Mouse (Mus musculus) stomach, embryonic 15.5 days (tissue): ENCODE data around the gene Lpar6. TPM values are rescaled to one million over a fixed set of nuclear protein-coding genes. Genes with fewer than 3 reads are reported as not detected.

ENCODE experiments used
- ATAC-seq: fragments of 200-750 bp; cut with Nextera tagmentation; 2 replicates; pipeline ENCODE4 v1.8.0; 2017; ENCODE audit warnings: low read depth, moderate number of reproducible peaks, moderate TSS enrichment; ENCODE audit not compliant: insufficient read depth, low FRiP score
- H3K27ac ChIP-seq: fragments of 300-500 bp; sonication (generic); 2 replicates; pipeline ENCODE4 v1.5.1; 2015; ENCODE audit warnings: mild to moderate bottlenecking, inconsistent platforms
- H3K27me3 ChIP-seq: fragments of 300-500 bp; sonication (generic); replicated peaks from 2 replicates; pipeline ENCODE4 v1.6.1; 2015; ENCODE audit warnings: inconsistent platforms
- H3K36me3 ChIP-seq: fragments of 300-500 bp; sonication (generic); 2 replicates; pipeline ENCODE4 v1.6.1; 2015; ENCODE audit warnings: inconsistent platforms
- H3K4me1 ChIP-seq: fragments of 300-500 bp; sonication (generic); 2 replicates; pipeline ENCODE4 v1.6.1; 2015; ENCODE audit warnings: inconsistent platforms
- H3K4me2 ChIP-seq: fragments of 300-500 bp; sonication (generic); 2 replicates; pipeline ENCODE4 v1.6.1; 2015; ENCODE audit warnings: mild to moderate bottlenecking, inconsistent platforms
- H3K4me3 ChIP-seq: fragments of 300-500 bp; sonication (generic); replicated peaks from 2 replicates; pipeline ENCODE4 v1.5.1; 2015; ENCODE audit warnings: inconsistent platforms
- H3K9ac ChIP-seq: fragments of 300-500 bp; sonication (generic); 2 replicates; pipeline ENCODE4 v1.6.1; 2015; ENCODE audit warnings: inconsistent platforms
- H3K9me3 ChIP-seq: fragments of 300-500 bp; sonication (generic); 2 replicates; pipeline ENCODE4 v1.6.1; 2016; ENCODE audit warnings: inconsistent platforms
- WGBS: fragments of 180-500 bp; shearing (Covaris S2); methylation state at CpG from one replicate; pipeline ENCODE4 v1.1.7; 2015; 5-methylcytosine and 5-hydroxymethylcytosine counted together
- polyA plus RNA-seq: library from polyadenylated mRNA; unstranded; fragments of >200 nt; fragmentation: Nextera tagmentation; extraction: Ambion mirVana; gene quantifications from 2 replicates; pipeline ENCODE4 v1.2.1, GENCODE M21; 2015

The Lpar6 gene
- polyA plus RNA-seq, 1 experiment from 2014 or later, result 13.9 TPM

GRCm38 (mm10) chr14:73234468-73235031, 3.1 kb upstream of the Lpar6 start:
- H3K9ac ChIP-seq, result no peak overlapping the region
- H3K4me3 ChIP-seq, result no peak overlapping the region
- H3K9me3 ChIP-seq, result no peaks in the 10 kb centered on the region
- ATAC-seq, result no peak
- H3K4me1 ChIP-seq, result no peaks in the 10 kb centered on the region
- peak overlapping the region; percentile 79 for H3K27ac ChIP-seq
- H3K27me3 ChIP-seq, result no peaks in the 10 kb centered on the region
- no peak overlapping the region for H3K4me2 ChIP-seq
- WGBS, result 29% methylated on average over 2 of the region's 2 CpGs
- no peaks in the 10 kb centered on the region for H3K36me3 ChIP-seq

GRCm38 (mm10) chr14:73238498-73239250, 979 bp downstream of the Lpar6 start:
- H3K9me3 ChIP-seq, result no peaks in the 10 kb centered on the region
- H3K4me2 ChIP-seq, result peak overlapping the region; percentile 47
- peak overlapping the region; percentile 50 for H3K9ac ChIP-seq
- under 1% methylated on average over 20 of the region's 20 CpGs for WGBS
- ATAC-seq, result peak; percentile 77; the same call in 1 of the 2 replicates
- H3K27ac ChIP-seq, result peak overlapping the region; percentile 98
- H3K36me3 ChIP-seq, result no peaks in the 10 kb centered on the region
- no peaks in the 10 kb centered on the region for H3K4me1 ChIP-seq
- H3K27me3 ChIP-seq, result no peaks in the 10 kb centered on the region
- peak overlapping the region; percentile 61 for H3K4me3 ChIP-seq

GRCm38 (mm10) chr14:73239291-73239690, 1.6 kb downstream of the Lpar6 start:
- no peak for ATAC-seq
- H3K9ac ChIP-seq, result peak overlapping the region; percentile 50
- WGBS, result 1% methylated on average over 6 of the region's 6 CpGs
- H3K4me2 ChIP-seq, result peak overlapping the region; percentile 47
- H3K27ac ChIP-seq, result peak overlapping the region; percentile 98
- H3K36me3 ChIP-seq, result no peaks in the 10 kb centered on the region
- H3K4me1 ChIP-seq, result no peaks in the 10 kb centered on the region
- peak overlapping the region; percentile 61 for H3K4me3 ChIP-seq
- H3K9me3 ChIP-seq, result no peaks in the 10 kb centered on the region
- H3K27me3 ChIP-seq, result no peaks in the 10 kb centered on the region

GRCm38 (mm10) chr14:73239857-73240256, 2.2 kb downstream of the Lpar6 start:
- H3K27ac ChIP-seq, result no peak overlapping the region
- no peak overlapping the region for H3K4me2 ChIP-seq
- ATAC-seq, result no peak
- no peak overlapping the region for H3K9ac ChIP-seq
- WGBS, result 24% methylated on average over 3 of the region's 3 CpGs
- no peaks in the 10 kb centered on the region for H3K9me3 ChIP-seq
- H3K4me3 ChIP-seq, result no peak overlapping the region
- H3K36me3 ChIP-seq, result no peaks in the 10 kb centered on the region
- no peaks in the 10 kb centered on the region for H3K4me1 ChIP-seq
- H3K27me3 ChIP-seq, result no peaks in the 10 kb centered on the region

- no peaks in the 10 kb centered on the region for H3K4me1 ChIP-seq
- no peaks in the 10 kb centered on the region for H3K27me3 ChIP-seq
- H3K4me2 ChIP-seq, result no peak overlapping the region
- H3K27ac ChIP-seq, result no peak overlapping the region
- ATAC-seq, result no peak
- H3K36me3 ChIP-seq, result no peaks in the 10 kb centered on the region
- H3K4me3 ChIP-seq, result no peak overlapping the region
- no peaks in the 10 kb centered on the region for H3K9me3 ChIP-seq
- no peak overlapping the region for H3K9ac ChIP-seq
- WGBS, result 92% methylated on average over 2 of the region's 2 CpGs
Observed at GRCm38 (mm10) chr14:73244061-73244597, 6.4 kb downstream of the Lpar6 start.

GRCm38 (mm10) chr14:73250056-73250455, 12.4 kb downstream of the Lpar6 start:
- Histone ChIP-seq H3K9me3 (no peaks in the 10 kb centered on the region), H3K9ac (no peak overlapping the region), H3K27ac (no peak overlapping the region), H3K27me3 (no peaks in the 10 kb centered on the region), H3K4me3 (no peak overlapping the region), H3K4me2 (no peak overlapping the region), H3K36me3 (no peaks in the 10 kb centered on the region), H3K4me1 (no peaks in the 10 kb centered on the region; the same call in 1 of the 2 replicates)
- no peak for ATAC-seq
- 87% methylated on average over 2 of the region's 2 CpGs for WGBS

GRCm38 (mm10) chr14:73252276-73252675, 14.6 kb downstream of the Lpar6 start:
- no peak for ATAC-seq

GRCm38 (mm10) chr14:73253453-73254251, 16.0 kb downstream of the Lpar6 start:
- no peaks in the 10 kb centered on the region for H3K36me3 ChIP-seq
- peak overlapping the region; percentile 78 for H3K27ac ChIP-seq
- H3K4me1 ChIP-seq, result no peaks in the 10 kb centered on the region; the same call in 1 of the 2 replicates
- WGBS, result 57% methylated on average over 6 of the region's 6 CpGs
- no peak overlapping the region for H3K4me3 ChIP-seq
- H3K9me3 ChIP-seq, result no peaks in the 10 kb centered on the region
- no peaks in the 10 kb centered on the region for H3K27me3 ChIP-seq
- no peak overlapping the region for H3K9ac ChIP-seq
- peak; percentile 88 for ATAC-seq
- H3K4me2 ChIP-seq, result no peak overlapping the region

More at GRCm38 (mm10) chr14:73252276-73252675, 14.6 kb downstream of the Lpar6 start:
- H3K27ac ChIP-seq, result peak overlapping the region; percentile 78; the same call in 1 of the 2 replicates
- no peaks in the 10 kb centered on the region for H3K36me3 ChIP-seq
- H3K9ac ChIP-seq, result no peak overlapping the region
- WGBS, result 75% methylated on average over 2 of the region's 2 CpGs
- no peaks in the 10 kb centered on the region for H3K27me3 ChIP-seq
- no peaks in the 10 kb centered on the region; the same call in 1 of the 2 replicates for H3K4me1 ChIP-seq
- no peak overlapping the region for H3K4me2 ChIP-seq
- H3K4me3 ChIP-seq, result no peak overlapping the region
- H3K9me3 ChIP-seq, result no peaks in the 10 kb centered on the region

- 68% methylated on average over 4 of the region's 4 CpGs for WGBS
- no peaks in the 10 kb centered on the region for H3K36me3 ChIP-seq
- H3K4me2 ChIP-seq, result no peak overlapping the region
- H3K9me3 ChIP-seq, result no peaks in the 10 kb centered on the region
- no peaks in the 10 kb centered on the region; the same call in 1 of the 2 replicates for H3K4me1 ChIP-seq
- H3K27ac ChIP-seq, result peak overlapping the region; percentile 78
- no peak overlapping the region for H3K9ac ChIP-seq
- no peaks in the 10 kb centered on the region for H3K27me3 ChIP-seq
- no peak overlapping the region for H3K4me3 ChIP-seq
- 0 out of 2 replicates have a peak, but pooled peaks have one; percentile 16 for ATAC-seq
Observed at GRCm38 (mm10) chr14:73254412-73254811, 16.7 kb downstream of the Lpar6 start.

GRCm38 (mm10) chr14:73255426-73255970, 17.8 kb downstream of the Lpar6 start:
- Histone ChIP-seq H3K27ac (peak overlapping the region; percentile 66; the same call in 1 of the 2 replicates), H3K9ac (no peak overlapping the region), H3K9me3 (no peaks in the 10 kb centered on the region), H3K36me3 (no peaks in the 10 kb centered on the region), H3K4me3 (no peak overlapping the region), H3K27me3 (no peaks in the 10 kb centered on the region), H3K4me1 (no peaks in the 10 kb centered on the region; the same call in 1 of the 2 replicates), H3K4me2 (no peak overlapping the region)
- ATAC-seq, result no peak
- 67% methylated on average over 3 of the region's 3 CpGs for WGBS

- ATAC-seq, result no peak
- Histone ChIP-seq H3K4me2 (no peak overlapping the region), H3K27ac (no peak overlapping the region), H3K9me3 (no peaks in the 10 kb centered on the region), H3K4me1 (no peaks in the 10 kb centered on the region; the same call in 1 of the 2 replicates), H3K27me3 (no peaks in the 10 kb centered on the region), H3K36me3 (no peaks in the 10 kb centered on the region), H3K9ac (no peak overlapping the region), H3K4me3 (no peak overlapping the region)
- 51% methylated on average over 7 of the region's 7 CpGs for WGBS
Observed at GRCm38 (mm10) chr14:73257348-73257747, 19.7 kb downstream of the Lpar6 start.
